Mouse (Mus musculus) liver, postnatal 0 days (tissue): ENCODE measurements at regions not wholly inside any gene's neighbourhood (a gene's known extent, or its start where the extent isn't known, plus 50 kb on each side); places are given as distances from the start of the nearest gene placed in this dataset.

ENCODE experiments used
- CTCF ChIP-seq: sonication (generic); IDR thresholded peaks from 2 replicates; pipeline ENCODE4 v1.5.1; 2016; ENCODE audit warnings: antibody characterized with exemption, low read depth
- EP300 ChIP-seq: IDR thresholded peaks from 2 replicates; pipeline ENCODE4 v1.6.1; 2016; ENCODE audit warnings: antibody characterized with exemption, low read depth, mild to moderate bottlenecking

DNA sequence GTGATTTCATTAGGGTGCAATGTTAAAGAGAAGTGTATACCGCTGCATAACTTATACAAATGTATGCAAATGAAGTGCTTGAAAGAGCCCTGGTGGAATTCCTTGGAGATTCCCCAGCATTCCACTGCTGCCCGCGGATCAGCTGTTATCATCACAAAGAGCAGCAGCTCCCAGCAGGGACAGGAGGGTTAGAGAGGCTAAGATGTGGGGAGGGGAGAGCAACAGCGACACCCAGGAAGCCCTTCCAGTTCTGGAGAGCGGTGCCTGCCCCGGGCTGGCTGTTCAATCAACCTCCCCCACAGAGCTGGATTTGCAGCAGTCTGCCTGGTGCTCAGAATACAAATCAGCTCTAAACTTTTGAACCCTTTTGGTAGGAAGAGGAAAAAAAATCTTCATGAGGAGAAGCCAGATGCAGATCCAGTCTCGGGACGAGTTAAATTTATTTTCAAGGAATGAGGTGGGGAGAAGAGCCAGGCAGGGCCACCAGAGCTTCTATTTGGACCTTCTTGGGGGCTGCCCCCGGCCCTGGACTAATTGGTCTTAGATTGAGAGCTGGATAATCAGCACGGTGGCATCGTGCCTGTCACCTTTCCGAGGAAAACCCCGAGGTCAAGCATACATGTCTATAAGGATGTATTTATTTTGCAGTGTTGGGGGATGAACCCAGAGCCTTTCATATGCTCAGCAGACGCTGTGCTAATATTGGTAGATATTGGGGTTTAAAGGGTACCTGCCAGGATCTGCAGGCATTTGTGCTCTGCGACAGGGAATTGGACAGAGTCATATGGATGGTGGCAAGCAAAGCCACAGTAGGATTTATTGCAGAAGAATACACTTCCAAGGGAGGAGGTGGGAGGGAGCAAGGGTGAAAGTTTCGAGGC, 344.7 kb downstream of the Eipr1 start:
- no peak for TF ChIP-seq CTCF
- TF ChIP-seq EP300 = no peak
